Mouse (Mus musculus): ENCODE results near the gene Litaf. TPM values are rescaled to one million over a fixed set of nuclear protein-coding genes. Genes with fewer than 3 reads are reported as not detected.
A peak's percentile ranks its signal among the peaks of the same experiment; 100 is the strongest.
"Not testable (repeated sequence)": the region's sequence is repeated elsewhere in the genome, so short reads cannot be mapped to it uniquely, and the experiment has no call there.

Litaf gene
- total RNA-seq, 2 experiments from 2014 or later = 10.0 to 10.1 TPM

GRCm38 (mm10) chr16:11023618-11024017 is 42.3 kb downstream of the Litaf start:
- DNase-seq = no peak

DNA sequence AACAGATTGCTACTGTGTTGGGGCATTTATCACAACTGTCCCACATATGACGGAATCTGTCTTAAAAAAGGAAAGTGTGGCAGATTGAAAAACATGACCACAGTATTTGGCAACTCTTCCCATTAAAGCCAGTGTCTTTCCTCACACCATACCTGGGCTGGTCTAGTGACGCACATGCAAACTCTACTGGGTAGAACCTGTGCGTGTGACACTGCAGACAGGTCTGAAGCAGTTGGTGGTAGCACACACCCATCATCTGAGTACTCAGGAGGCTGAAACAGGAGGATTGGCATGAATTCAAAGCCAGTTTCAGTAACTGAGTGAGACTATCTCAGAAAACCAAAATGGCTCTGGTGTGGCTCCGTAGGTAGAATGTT is 43.9 kb downstream of the Litaf start:
- no peak for DNase-seq

DNA sequence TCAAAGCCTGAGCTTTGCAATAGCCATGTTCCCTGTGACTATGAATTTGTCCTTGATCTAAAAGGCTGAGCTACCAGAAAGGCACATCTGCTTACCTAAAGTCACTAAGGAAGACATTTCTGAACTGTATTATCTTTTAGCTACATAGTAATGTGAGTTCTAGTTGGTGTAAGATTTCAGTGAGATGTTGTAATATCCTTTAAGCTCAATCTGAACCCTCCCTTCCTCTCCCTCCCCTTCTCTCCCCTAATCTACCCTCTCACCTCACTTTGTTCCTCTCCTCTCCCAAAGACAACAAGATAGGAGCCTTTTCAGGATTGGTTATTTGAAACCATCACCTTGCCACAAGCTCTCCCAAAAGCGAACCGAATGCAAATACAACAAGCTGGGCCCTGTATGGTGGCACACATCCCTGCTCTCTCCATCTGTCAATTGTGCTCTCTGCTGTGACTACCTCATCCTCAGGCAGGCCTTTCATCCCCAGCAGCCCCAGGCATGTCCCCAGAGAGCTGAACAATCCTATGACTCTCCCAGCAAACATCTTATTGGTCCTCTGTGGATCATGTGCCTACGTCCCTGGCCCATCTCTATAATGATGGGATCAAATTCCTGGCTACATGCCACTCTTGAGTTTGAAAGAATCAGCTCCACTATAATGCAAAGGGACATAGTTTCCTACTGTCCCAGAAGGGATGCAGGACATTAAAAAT is 44.4 kb downstream of the Litaf start:
- no peak for DNase-seq

DNA sequence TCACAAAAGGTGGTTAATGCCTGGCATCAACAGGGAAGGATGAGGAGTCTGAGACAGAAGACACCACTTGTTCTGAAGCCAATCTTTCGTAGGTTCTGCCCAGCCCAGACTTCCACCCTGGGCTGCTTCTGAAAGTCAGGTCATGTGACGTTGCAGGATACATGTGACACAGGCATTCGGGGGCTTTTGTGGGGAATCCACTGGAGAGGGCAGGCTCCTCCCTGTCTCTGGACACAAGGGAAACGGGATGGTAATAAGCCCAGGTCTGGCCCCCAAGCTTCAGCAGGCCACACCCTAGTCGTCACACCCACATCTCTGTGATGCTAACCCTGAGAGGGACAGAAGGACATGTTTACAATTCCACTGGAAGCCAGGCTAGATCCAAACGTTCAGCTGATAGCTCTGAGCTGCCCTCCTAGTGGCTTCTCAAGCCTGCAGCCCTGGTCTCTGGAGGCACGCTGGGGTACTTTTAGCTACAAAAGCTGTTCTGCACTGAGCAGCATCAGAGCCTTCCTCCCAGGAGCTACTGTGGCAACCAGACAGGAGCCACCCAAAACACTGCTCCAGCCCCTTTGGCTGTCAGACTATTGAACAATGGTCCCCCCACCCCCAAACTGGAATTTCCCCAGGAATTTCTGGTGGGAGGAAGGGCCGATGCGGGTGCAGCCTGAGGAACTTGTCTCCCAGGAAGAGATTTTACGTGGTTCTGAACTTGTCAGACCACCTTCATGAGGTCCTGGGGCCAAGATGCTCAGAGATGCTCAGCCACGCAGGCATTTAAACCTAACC is 48.0 kb downstream of the Litaf start:
- no peak for DNase-seq

DNA sequence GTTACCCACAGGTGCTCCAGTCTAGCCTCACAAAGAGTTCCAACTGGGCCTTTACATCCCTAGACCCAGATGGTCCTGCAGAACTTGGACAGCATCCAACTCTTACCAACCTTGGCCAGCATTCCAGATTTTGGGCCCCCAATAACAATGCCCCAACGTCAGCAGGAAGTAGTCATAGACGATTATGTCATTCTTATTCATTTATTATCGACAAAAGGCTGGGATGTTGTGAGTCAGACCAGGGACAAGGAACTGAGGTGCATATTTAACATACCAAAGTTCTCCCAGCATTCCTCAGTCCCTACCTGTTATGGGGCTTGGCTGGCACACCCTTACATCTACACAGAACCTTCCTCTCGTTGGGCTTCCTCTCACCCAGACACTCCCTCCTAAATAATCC is 49.6 kb downstream of the Litaf start:
- no peak for DNase-seq

DNA sequence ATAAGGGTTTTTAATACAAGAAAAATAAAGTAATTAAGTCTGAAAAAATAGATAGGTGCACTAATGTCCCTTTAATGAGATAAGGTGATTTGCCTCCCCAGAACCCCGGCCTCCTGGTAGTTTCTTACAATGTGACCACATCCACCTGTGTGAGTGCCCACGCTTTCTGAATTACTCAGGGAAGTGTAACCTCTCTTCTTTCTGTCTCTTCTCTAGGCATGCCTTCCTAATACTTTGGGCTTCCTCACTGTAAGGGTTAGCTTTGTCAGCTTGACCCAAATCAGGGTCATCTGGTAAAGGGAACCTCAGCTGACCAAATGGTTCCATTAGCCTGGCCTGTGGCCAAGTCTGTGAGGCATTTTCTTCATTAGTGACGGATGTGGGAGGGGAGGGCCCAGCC is 51.5 kb downstream of the Litaf start:
- no peak for DNase-seq

GRCm38 (mm10) chr16:11013464-11014147 is 52.4 kb downstream of the Litaf start:
- not testable (repeated sequence) for DNase-seq

- DNase-seq = peak; percentile 26
Observed at GRCm38 (mm10) chr16:11012571-11013463, 53.1 kb downstream of the Litaf start.

GRCm38 (mm10) chr16:11011939-11012338 is 54.0 kb downstream of the Litaf start:
- no peak for DNase-seq

GRCm38 (mm10) chr16:11011206-11011605 is 54.8 kb downstream of the Litaf start:
- DNase-seq = no peak

- no peak for DNase-seq
Observed at GRCm38 (mm10) chr16:11010270-11010669, 55.7 kb downstream of the Litaf start.

DNA sequence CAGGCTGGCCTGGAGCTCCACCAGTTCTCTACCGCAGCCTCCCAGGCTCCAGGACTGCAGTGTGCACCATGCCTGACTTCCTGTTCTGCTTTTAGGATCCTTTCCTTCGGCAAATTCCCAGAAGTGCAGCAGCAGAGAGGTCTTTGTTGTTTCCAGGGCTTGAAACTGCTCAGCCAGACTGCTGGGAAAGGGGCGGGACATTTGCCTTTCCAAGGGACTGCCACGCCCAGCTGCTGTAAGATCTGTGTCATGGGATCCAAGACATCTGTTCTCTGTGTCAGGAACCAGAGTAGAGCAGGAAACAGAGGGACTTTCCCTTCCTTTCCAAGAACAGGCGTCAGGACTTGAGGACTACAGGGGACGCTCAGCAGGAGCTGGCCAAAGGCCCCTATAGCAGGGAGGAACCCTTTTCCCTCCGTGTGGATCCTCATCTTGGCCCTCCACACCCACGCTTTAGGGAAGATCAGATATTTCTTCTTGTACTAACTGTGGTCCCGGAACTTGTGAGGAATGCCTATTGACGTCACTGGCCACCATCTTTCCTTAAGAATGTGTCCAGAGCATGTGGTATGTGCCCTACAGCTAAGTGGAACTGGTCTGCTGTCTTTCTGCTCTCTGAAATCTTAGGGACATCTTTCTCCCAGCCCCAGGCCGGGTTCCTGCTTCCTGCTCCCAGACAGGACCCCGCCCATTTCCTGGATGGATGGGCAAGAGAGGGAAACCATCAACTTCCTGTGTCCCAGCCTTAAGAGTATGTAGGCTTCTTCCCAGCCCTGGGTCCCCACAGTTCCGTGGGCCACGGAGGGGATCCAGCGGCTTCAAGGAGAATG is 57.6 kb downstream of the Litaf start:
- peak; percentile 89 for DNase-seq

DNA sequence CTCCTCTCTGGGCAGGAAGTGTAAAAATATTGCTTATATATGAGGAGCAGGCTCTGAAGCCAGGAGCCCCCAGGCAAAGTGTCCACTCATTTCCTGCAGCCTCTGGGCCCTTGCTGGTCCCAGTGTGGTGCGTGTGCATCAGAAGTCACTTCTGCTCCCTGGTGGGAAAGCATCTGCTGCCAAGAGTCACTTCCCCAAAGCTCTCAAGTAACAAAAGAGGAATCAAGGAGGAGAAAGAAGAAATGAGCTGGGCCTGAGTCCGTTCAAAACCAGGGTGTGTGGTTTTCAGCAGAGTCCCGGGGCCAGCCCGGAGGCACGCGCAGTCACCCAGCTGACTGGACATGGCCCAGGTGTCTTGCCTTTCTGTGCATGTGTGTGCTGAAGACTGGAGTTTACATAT is 59.9 kb downstream of the Litaf start:
- DNase-seq = no peak

GRCm38 (mm10) chr16:11001703-11002659 is 64.0 kb downstream of the Litaf start:
- no peak for DNase-seq

DNA sequence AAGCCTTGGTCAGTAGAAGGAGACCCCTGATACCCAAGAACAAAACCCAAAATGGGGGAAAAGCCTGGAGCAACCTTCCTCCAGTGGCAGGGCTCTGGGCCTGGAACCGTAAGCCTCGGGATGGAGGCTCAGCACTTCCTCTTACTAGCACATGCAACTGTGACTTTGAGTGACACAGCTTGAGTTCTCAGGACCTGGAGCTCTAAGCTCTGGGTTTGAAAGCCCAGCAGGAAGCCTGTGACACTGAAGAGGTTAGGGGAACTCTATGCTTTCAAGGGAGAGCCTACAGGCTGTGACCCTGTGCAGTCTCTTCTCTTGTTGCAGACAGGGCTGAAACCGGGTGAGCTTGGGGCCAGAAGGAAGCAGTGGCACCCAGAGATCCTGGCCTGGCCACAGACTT is 66.1 kb downstream of the Litaf start:
- no peak for DNase-seq

GRCm38 (mm10) chr16:10998224-10998623 is 67.7 kb downstream of the Litaf start:
- no peak for DNase-seq

GRCm38 (mm10) chr16:10996576-10996975 is 69.4 kb downstream of the Litaf start:
- DNase-seq = no peak

GRCm38 (mm10) chr16:10993032-10993744 is 72.8 kb downstream of the Litaf start:
- DNase-seq = peak; percentile 94
